Mouse (Mus musculus) kidney, adult 2 months (tissue): Measurements from ENCODE around the gene Gm17662. TPM values are rescaled to one million over a fixed set of nuclear protein-coding genes. Genes with fewer than 3 reads are reported as not detected.

ENCODE experiments used
- DNase-seq: peaks from one replicate; pipeline ENCODE4 v3.0.0; 2021
- H3K27ac ChIP-seq: fragments of 200-500 bp; 2 replicates; pipeline ENCODE4 v1.5.1; 2012; ENCODE audit warnings: low read depth, low read length, control low read depth, inconsistent platforms; ENCODE audit not compliant: insufficient read depth
- H3K27me3 ChIP-seq: fragments of 200-500 bp; replicated peaks from 2 replicates; pipeline ENCODE4 v1.6.1; 2012; ENCODE audit warnings: mild to moderate bottlenecking, moderate library complexity, low read length, inconsistent platforms; ENCODE audit not compliant: control insufficient read depth, insufficient read depth
- H3K36me3 ChIP-seq: fragments of 200-500 bp; 2 replicates; pipeline ENCODE4 v1.6.1; 2012; ENCODE audit warnings: mild to moderate bottlenecking, moderate library complexity, low read length, inconsistent platforms; ENCODE audit not compliant: control insufficient read depth, insufficient read depth
- H3K4me1 ChIP-seq: fragments of 200-500 bp; 2 replicates; pipeline ENCODE4 v1.6.1; 2011; ENCODE audit warnings: low read length; ENCODE audit not compliant: control insufficient read depth, insufficient read depth
- H3K4me3 ChIP-seq: fragments of 200-500 bp; 2 replicates; pipeline ENCODE4 v1.5.1; 2011; ENCODE audit warnings: mild to moderate bottlenecking, low read depth, low read length, control low read depth; ENCODE audit not compliant: insufficient read depth
- CTCF ChIP-seq: fragments of 200-500 bp; conservative IDR thresholded peaks from 2 replicates; pipeline ENCODE4 v1.5.1; 2011; ENCODE audit warnings: low read depth, mild to moderate bottlenecking, control low read depth, low read length, moderate library complexity, mixed read lengths; ENCODE audit not compliant: insufficient read depth, insufficient read length
- POLR2A ChIP-seq: fragments of 200-500 bp; IDR thresholded peaks from one replicate; pipeline ENCODE4 v1.6.1; 2011; ENCODE audit warnings: low read depth, low read length, control low read depth
- WGBS: fragments of 180-500 bp; shearing (Covaris S2); methylation state at CpG from one replicate; pipeline ENCODE4 v1.1.7; 2018; 5-methylcytosine and 5-hydroxymethylcytosine counted together
- polyA plus RNA-seq: library from polyadenylated mRNA; depleted of rRNA; stranded (reverse); fragments of >200 nt; gene quantifications from 2 replicates; pipeline ENCODE4 v1.2.3, GENCODE M21; 2012

Gene Gm17662
- polyA plus RNA-seq, 1 experiment, result not detected

DNA sequence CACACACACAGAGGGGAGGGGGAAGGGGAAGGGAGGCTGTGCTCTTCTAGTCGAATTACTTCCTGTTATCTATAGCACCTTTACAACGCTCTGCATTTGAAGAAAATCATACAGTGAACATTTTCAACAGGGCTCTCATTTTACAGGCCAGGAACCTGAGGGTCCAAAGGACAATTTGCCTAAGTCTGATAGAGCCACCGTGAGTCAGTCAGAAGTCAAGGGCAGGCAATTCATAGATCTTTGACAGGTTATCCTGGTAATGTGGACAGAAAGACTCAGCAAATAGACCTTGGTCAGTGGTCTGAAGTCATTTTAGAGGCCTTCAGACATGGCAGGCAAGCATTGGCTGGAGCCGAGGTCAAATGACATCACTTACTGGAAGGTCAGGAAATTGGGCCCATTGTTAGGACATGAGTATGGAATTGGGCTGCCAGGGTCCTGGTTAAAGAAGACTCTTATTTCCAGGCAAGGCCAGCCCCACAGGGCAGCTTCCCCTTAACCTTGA is 33.5 kb upstream of the Gm17662 start:
- 69% methylated on average over 4 of the region's 4 CpGs for WGBS
- no peak for DNase-seq
- TF ChIP-seq CTCF, result no peak
- no peak for TF ChIP-seq POLR2A
- Histone ChIP-seq H3K4me3 (no peak overlapping the region), H3K27me3 (no peaks in the 10 kb centered on the region), H3K27ac (peak overlapping the region; percentile 27; the same call in 1 of the 2 replicates), H3K36me3 (no peaks in the 10 kb centered on the region), H3K4me1 (peaks cover 9% of the 10 kb centered on the region; the same call in 1 of the 2 replicates)

DNA sequence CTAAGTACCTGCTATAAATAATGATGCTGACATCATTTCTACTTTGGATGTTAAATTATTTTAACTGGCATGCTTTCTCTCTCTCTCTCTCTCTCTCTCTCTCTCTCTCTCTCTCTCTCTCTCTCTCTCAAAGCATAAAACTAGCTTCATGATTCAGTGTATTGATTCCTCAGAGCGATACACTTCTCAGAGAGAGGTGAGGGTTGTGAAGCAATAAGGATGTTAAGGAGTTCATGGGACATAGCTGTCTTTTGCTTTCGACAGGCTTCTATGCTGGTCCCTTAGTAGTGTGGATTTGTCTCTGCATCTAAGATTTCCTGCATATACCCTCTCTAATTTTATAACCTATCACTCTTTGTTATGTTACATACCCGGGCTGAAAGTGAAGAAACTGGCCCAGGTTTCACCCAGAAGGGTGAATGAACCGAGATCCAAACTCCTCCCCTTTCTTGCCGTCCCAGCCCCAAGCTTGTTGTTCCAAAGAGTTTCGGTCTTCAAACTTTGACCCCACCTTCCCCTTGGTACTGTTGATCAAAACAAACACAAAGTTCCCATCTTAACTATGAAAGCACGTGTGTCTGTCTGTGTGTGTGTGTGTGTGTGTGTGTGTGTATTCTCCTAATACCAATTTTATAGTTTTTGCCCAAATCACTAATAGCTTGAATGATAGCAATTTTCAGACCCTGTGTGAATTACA is 32.6 kb upstream of the Gm17662 start:
- no peak for TF ChIP-seq POLR2A
- TF ChIP-seq CTCF, result no peak
- Histone ChIP-seq H3K27me3 (no peaks in the 10 kb centered on the region), H3K4me3 (no peak overlapping the region), H3K36me3 (no peaks in the 10 kb centered on the region), H3K4me1 (peaks cover 9% of the 10 kb centered on the region; the same call in 1 of the 2 replicates), H3K27ac (peak overlapping the region; percentile 33; the same call in 1 of the 2 replicates)
- WGBS, result 40% methylated on average over 7 of the region's 7 CpGs
- peak; percentile 85 for DNase-seq

DNA sequence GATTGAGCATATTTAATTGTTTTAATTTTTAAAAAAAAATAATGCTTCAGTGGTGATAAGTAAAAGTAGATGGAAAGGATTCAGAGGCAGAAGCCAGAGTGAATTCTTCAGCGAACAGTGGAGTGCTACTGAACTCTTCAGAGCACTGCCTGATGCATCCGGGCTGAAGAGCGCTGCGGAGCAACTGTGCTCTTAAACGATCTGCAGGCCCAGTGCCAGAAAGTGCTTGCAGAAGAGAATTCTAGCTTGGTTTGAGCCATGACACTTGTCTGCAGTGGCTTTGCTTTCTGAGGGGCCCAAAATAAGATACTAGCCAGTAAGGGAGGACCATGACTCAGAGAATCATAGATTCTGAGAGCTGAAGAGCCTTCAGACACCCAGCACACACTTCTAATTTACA is 28.2 kb upstream of the Gm17662 start:
- H3K4me1 ChIP-seq, result peaks cover 3% of the 10 kb centered on the region; the same call in 1 of the 2 replicates
- no peaks in the 10 kb centered on the region for H3K27me3 ChIP-seq
- no peak for DNase-seq
- H3K36me3 ChIP-seq, result no peaks in the 10 kb centered on the region
- no peak overlapping the region for H3K27ac ChIP-seq
- TF ChIP-seq POLR2A, result no peak
- no peak for TF ChIP-seq CTCF
- 74% methylated on average over 5 of the region's 5 CpGs for WGBS
- H3K4me3 ChIP-seq, result no peak overlapping the region

DNA sequence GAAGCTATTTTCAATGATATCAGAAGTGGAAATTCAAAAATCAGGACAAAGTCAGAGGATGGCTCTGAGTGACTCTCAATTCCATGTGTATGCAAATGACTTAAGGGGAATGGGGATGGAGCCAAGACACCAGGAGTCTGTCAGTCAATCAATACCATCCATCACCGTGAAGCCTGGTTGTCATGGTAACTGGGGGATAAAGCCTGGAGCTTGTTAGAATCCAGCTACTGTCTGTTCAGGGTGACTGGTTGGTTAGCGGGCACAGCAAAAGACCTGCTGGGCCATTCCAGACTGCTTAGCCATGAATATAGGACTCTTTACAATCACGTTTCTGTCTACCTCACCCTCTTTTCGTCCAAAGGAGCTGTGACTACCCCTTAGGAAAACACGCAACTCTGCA is 22.0 kb upstream of the Gm17662 start:
- no peak overlapping the region for H3K27ac ChIP-seq
- no peaks in the 10 kb centered on the region for H3K27me3 ChIP-seq
- TF ChIP-seq CTCF, result no peak
- no peak for TF ChIP-seq POLR2A
- H3K4me1 ChIP-seq, result no peaks in the 10 kb centered on the region
- WGBS, result 67% methylated on average over 5 of the region's 5 CpGs
- no peak for DNase-seq
- H3K36me3 ChIP-seq, result no peaks in the 10 kb centered on the region
- no peak overlapping the region for H3K4me3 ChIP-seq

GRCm38 (mm10) chr4:104838342-104838741 is 18.8 kb upstream of the Gm17662 start:
- 69% methylated on average over 2 of the region's 2 CpGs for WGBS
- DNase-seq, result no peak
- no peak overlapping the region for H3K27ac ChIP-seq
- no peaks in the 10 kb centered on the region for H3K27me3 ChIP-seq
- H3K4me3 ChIP-seq, result no peak overlapping the region
- H3K4me1 ChIP-seq, result no peaks in the 10 kb centered on the region
- TF ChIP-seq CTCF (no peak), POLR2A (no peak)
- no peaks in the 10 kb centered on the region for H3K36me3 ChIP-seq

DNA sequence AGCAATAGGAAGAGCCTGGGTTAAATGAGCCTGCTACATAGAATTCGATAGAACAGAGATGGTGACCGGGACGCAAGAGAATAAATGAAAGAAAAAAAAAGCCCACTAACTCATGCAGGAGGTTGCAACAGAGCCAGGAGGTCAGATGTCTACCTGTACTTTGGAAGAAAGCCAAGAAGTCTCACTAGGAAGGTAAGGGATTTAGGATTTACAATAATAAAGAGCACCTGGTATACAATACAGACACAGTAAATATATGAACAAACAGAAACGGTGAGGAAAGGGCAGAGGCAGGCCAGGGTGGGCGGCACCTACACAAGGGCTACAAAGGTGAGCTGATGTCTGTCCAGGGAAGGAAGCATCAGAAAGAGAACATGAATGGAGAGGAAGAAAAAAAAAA is 14.9 kb upstream of the Gm17662 start:
- Histone ChIP-seq H3K4me1 (no peaks in the 10 kb centered on the region), H3K27me3 (no peaks in the 10 kb centered on the region), H3K36me3 (no peaks in the 10 kb centered on the region), H3K27ac (no peak overlapping the region), H3K4me3 (no peak overlapping the region)
- no peak for TF ChIP-seq CTCF
- TF ChIP-seq POLR2A, result no peak
- no peak for DNase-seq
- 70% methylated on average over 5 of the region's 5 CpGs for WGBS

DNA sequence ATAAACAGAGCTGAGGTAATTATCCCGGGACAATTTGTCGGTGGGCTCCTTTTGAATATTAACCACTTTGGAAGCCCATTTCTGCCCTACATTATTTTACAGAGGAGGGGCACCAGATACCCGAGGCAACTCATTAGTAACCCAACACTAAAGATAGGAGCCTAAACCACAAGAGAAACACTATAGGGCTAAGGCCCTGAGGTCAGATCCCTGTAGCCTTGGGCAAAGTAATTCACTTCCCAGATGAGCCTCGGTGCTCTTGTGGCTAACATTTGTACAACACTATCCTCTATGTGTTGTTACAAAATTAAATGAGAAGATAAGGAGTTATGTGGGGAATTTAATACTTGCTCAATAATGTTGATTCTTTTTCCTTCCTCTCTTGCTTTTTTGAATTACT is 13.6 kb upstream of the Gm17662 start:
- H3K27me3 ChIP-seq, result no peaks in the 10 kb centered on the region
- no peak overlapping the region for H3K4me3 ChIP-seq
- no peak overlapping the region for H3K27ac ChIP-seq
- DNase-seq, result no peak
- no peaks in the 10 kb centered on the region for H3K4me1 ChIP-seq
- TF ChIP-seq CTCF, result no peak
- TF ChIP-seq POLR2A, result no peak
- 53% methylated on average over 4 of the region's 4 CpGs for WGBS
- H3K36me3 ChIP-seq, result no peaks in the 10 kb centered on the region
